Mouse (Mus musculus) mouse trophoblast stem cell (cell line): ENCODE results near the gene Aagab.

Experiments used
- in situ Hi-C, 2 experiments: fragments of 300-500 bp; cut with MseI, MboI; formaldehyde crosslinking; loops; 2 replicates in 1 of 2; 3 replicates in 1 of 2; pipeline ENCODE4 v1.15.1; 2025

The Aagab gene

GRCm38 (mm10) chr9:63647581-63648519 lies 45.4 kb downstream of the Aagab start:
- in situ Hi-C loops, result loop anchor here in 1 of 2 experiments (25.0 kb wide), 1 partner anchor 189 kb away; no protein-coding TSS in a partner anchor

- in situ Hi-C loops, result loop anchor here in 1 of 2 experiments (25.0 kb wide), 1 partner anchor 189 kb away; no protein-coding TSS in a partner anchor
Observed at GRCm38 (mm10) chr9:63648520-63648918, 46.1 kb downstream of the Aagab start.

- in situ Hi-C loops, result loop anchor here in 1 of 2 experiments (25.0 kb wide), 1 partner anchor 187 kb away; no protein-coding TSS in a partner anchor
Observed at GRCm38 (mm10) chr9:63649841-63650545, 47.5 kb downstream of the Aagab start.

- in situ Hi-C loops, result no loop called here
Observed at GRCm38 (mm10) chr9:63650905-63651304, 48.4 kb downstream of the Aagab start.

GRCm38 (mm10) chr9:63651594-63651993 lies 49.1 kb downstream of the Aagab start:
- in situ Hi-C loops, result no loop called here

- in situ Hi-C loops, result no loop called here
Observed at GRCm38 (mm10) chr9:63653666-63654065, 51.2 kb downstream of the Aagab start.

- in situ Hi-C loops, result no loop called here
Observed at GRCm38 (mm10) chr9:63654575-63654974, 52.1 kb downstream of the Aagab start.

GRCm38 (mm10) chr9:63655092-63655491 lies 52.6 kb downstream of the Aagab start:
- in situ Hi-C loops, result no loop called here

GRCm38 (mm10) chr9:63657167-63657566 lies 54.7 kb downstream of the Aagab start:
- in situ Hi-C loops, result no loop called here

- in situ Hi-C loops, result no loop called here
Observed at GRCm38 (mm10) chr9:63658436-63658835, 56.0 kb downstream of the Aagab start.

- in situ Hi-C loops, result no loop called here
Observed at GRCm38 (mm10) chr9:63658970-63659371, 56.5 kb downstream of the Aagab start.

GRCm38 (mm10) chr9:63660061-63660460 lies 57.6 kb downstream of the Aagab start:
- in situ Hi-C loops, result no loop called here

GRCm38 (mm10) chr9:63660691-63661090 lies 58.2 kb downstream of the Aagab start:
- in situ Hi-C loops, result no loop called here

- in situ Hi-C loops, result no loop called here
Observed at GRCm38 (mm10) chr9:63662759-63663158, 60.3 kb downstream of the Aagab start.

- in situ Hi-C loops, result no loop called here
Observed at GRCm38 (mm10) chr9:63663222-63663621, 60.8 kb downstream of the Aagab start.

GRCm38 (mm10) chr9:63664300-63664745 lies 61.9 kb downstream of the Aagab start:
- in situ Hi-C loops, result no loop called here

GRCm38 (mm10) chr9:63664792-63665646 lies 62.6 kb downstream of the Aagab start:
- in situ Hi-C loops, result no loop called here

GRCm38 (mm10) chr9:63666612-63667372 lies 64.3 kb downstream of the Aagab start:
- in situ Hi-C loops, result no loop called here

GRCm38 (mm10) chr9:63667373-63667724 lies 64.9 kb downstream of the Aagab start:
- in situ Hi-C loops, result no loop called here

- in situ Hi-C loops, result no loop called here
Observed at GRCm38 (mm10) chr9:63668621-63669020, 66.2 kb downstream of the Aagab start.

- in situ Hi-C loops, result no loop called here
Observed at GRCm38 (mm10) chr9:63669816-63670215, 67.4 kb downstream of the Aagab start.
